Mouse (Mus musculus): Measurements from ENCODE around the gene Dlg1.

Gene Dlg1

GRCm38 (mm10) chr16:31655531-31655930 lies 7.7 kb upstream of the Dlg1 start:
- peak; percentile 84 for DNase-seq (ENCODE audit: low read depth, low spot score)

- no peak for DNase-seq (ENCODE audit: low read depth, low spot score)
Measured at GRCm38 (mm10) chr16:31657502-31657901, 5.7 kb upstream of the Dlg1 start.

GRCm38 (mm10) chr16:31658539-31659334 lies 4.5 kb upstream of the Dlg1 start:
- DNase-seq (ENCODE audit: low read depth, low spot score) = no peak

- DNase-seq (ENCODE audit: low read depth, low spot score) = peak; percentile 63
Measured at GRCm38 (mm10) chr16:31659453-31659852, 3.8 kb upstream of the Dlg1 start.

GRCm38 (mm10) chr16:31662556-31663378 lies 476 bp upstream of the Dlg1 start:
- DNase-seq (ENCODE audit: low read depth, low spot score) = peak; percentile 14

GRCm38 (mm10) chr16:31664287-31664597 lies 999 bp downstream of the Dlg1 start:
- no peak for DNase-seq (ENCODE audit: low read depth, low spot score)

GRCm38 (mm10) chr16:31672202-31672601 lies 9.0 kb downstream of the Dlg1 start:
- no peak for DNase-seq (ENCODE audit: low read depth, low spot score)

GRCm38 (mm10) chr16:31677463-31677862 lies 14.2 kb downstream of the Dlg1 start:
- no peak for DNase-seq (ENCODE audit: low read depth, low spot score)

GRCm38 (mm10) chr16:31682291-31682690 lies 19.0 kb downstream of the Dlg1 start:
- DNase-seq (ENCODE audit: low read depth, low spot score) = no peak

- no peak for DNase-seq (ENCODE audit: low read depth, low spot score)
Measured at GRCm38 (mm10) chr16:31683670-31684430, 20.6 kb downstream of the Dlg1 start.

- peak; percentile 36 for DNase-seq (ENCODE audit: low read depth, low spot score)
Measured at GRCm38 (mm10) chr16:31684771-31685170, 21.5 kb downstream of the Dlg1 start.

- no peak for DNase-seq (ENCODE audit: low read depth, low spot score)
Measured at GRCm38 (mm10) chr16:31687766-31688165, 24.5 kb downstream of the Dlg1 start.

GRCm38 (mm10) chr16:31695286-31696020 lies 32.2 kb downstream of the Dlg1 start:
- no peak for DNase-seq (ENCODE audit: low read depth, low spot score)

- DNase-seq (ENCODE audit: low read depth, low spot score) = no peak
Measured at GRCm38 (mm10) chr16:31696367-31696766, 33.1 kb downstream of the Dlg1 start.

GRCm38 (mm10) chr16:31697341-31697740 lies 34.1 kb downstream of the Dlg1 start:
- no peak for DNase-seq (ENCODE audit: low read depth, low spot score)

- peak; percentile 69 for DNase-seq (ENCODE audit: low read depth, low spot score)
Measured at GRCm38 (mm10) chr16:31705213-31705612, 42.0 kb downstream of the Dlg1 start.

- no peak for DNase-seq (ENCODE audit: low read depth, low spot score)
Measured at GRCm38 (mm10) chr16:31705904-31706303, 42.7 kb downstream of the Dlg1 start.

- no peak for DNase-seq (ENCODE audit: low read depth, low spot score)
Measured at GRCm38 (mm10) chr16:31707326-31707725, 44.1 kb downstream of the Dlg1 start.

GRCm38 (mm10) chr16:31722991-31723390 lies 59.7 kb downstream of the Dlg1 start:
- no peak for DNase-seq (ENCODE audit: low read depth, low spot score)

GRCm38 (mm10) chr16:31724121-31724520 lies 60.9 kb downstream of the Dlg1 start:
- DNase-seq (ENCODE audit: low read depth, low spot score) = peak; percentile 76

GRCm38 (mm10) chr16:31724818-31725217 lies 61.6 kb downstream of the Dlg1 start:
- no peak for DNase-seq (ENCODE audit: low read depth, low spot score)

Measured in 3T3-L1 (cell line).